Mouse (Mus musculus): Measurements from ENCODE around the gene St3gal5. TPM values are rescaled to one million over a fixed set of nuclear protein-coding genes. Genes with fewer than 3 reads are reported as not detected.

The St3gal5 gene
- polyA plus RNA-seq, 1 experiment: 27.7 TPM

GRCm38 (mm10) chr6:72102066-72102465 lies 4.7 kb downstream of the St3gal5 start:
- H3K36me3 ChIP-seq (ENCODE audit: control insufficient read depth, insufficient read depth, low read length): no peaks in the 10 kb centered on the region
- no peak overlapping the region for H3K4me3 ChIP-seq (ENCODE audit: control insufficient read depth, low read depth, low read length)
- TF ChIP-seq CTCF (IDR thresholded peaks at IDR 0.05; ENCODE audit: control insufficient read depth, insufficient read depth, insufficient replicate concordance, low read depth, low read length) (no peak), POLR2A (IDR thresholded peaks at IDR 0.05; ENCODE audit: control insufficient read depth, low read depth, low read length) (no peak)
- H3K27ac ChIP-seq (ENCODE audit: control insufficient read depth, insufficient read depth, low read depth, low read length): no peak overlapping the region
- peaks cover 8% of the 10 kb centered on the region for H3K4me1 ChIP-seq (ENCODE audit: control insufficient read depth, insufficient read depth, low read length)
- no peaks in the 10 kb centered on the region for H3K27me3 ChIP-seq (ENCODE audit: control insufficient read depth, insufficient read depth, low read length)

GRCm38 (mm10) chr6:72104534-72104933 lies 7.1 kb downstream of the St3gal5 start:
- H3K27ac ChIP-seq (ENCODE audit: control insufficient read depth, insufficient read depth, low read depth, low read length): no peak overlapping the region
- H3K27me3 ChIP-seq (ENCODE audit: control insufficient read depth, insufficient read depth, low read length): no peaks in the 10 kb centered on the region
- H3K4me3 ChIP-seq (ENCODE audit: control insufficient read depth, low read depth, low read length): no peak overlapping the region
- H3K36me3 ChIP-seq (ENCODE audit: control insufficient read depth, insufficient read depth, low read length): no peaks in the 10 kb centered on the region
- peaks cover 3% of the 10 kb centered on the region; the same call in 1 of the 2 replicates for H3K4me1 ChIP-seq (ENCODE audit: control insufficient read depth, insufficient read depth, low read length)
- TF ChIP-seq POLR2A (IDR thresholded peaks at IDR 0.05; ENCODE audit: control insufficient read depth, low read depth, low read length) (no peak), CTCF (IDR thresholded peaks at IDR 0.05; ENCODE audit: control insufficient read depth, insufficient read depth, insufficient replicate concordance, low read depth, low read length) (no peak)

- H3K27ac ChIP-seq (ENCODE audit: control insufficient read depth, insufficient read depth, low read depth, low read length): no peak overlapping the region
- H3K36me3 ChIP-seq (ENCODE audit: control insufficient read depth, insufficient read depth, low read length): no peaks in the 10 kb centered on the region
- H3K27me3 ChIP-seq (ENCODE audit: control insufficient read depth, insufficient read depth, low read length): no peaks in the 10 kb centered on the region
- TF ChIP-seq POLR2A (IDR thresholded peaks at IDR 0.05; ENCODE audit: control insufficient read depth, low read depth, low read length): no peak
- no peak for TF ChIP-seq CTCF (IDR thresholded peaks at IDR 0.05; ENCODE audit: control insufficient read depth, insufficient read depth, insufficient replicate concordance, low read depth, low read length)
- no peak overlapping the region for H3K4me3 ChIP-seq (ENCODE audit: control insufficient read depth, low read depth, low read length)
- H3K4me1 ChIP-seq (ENCODE audit: control insufficient read depth, insufficient read depth, low read length): peaks cover 3% of the 10 kb centered on the region; the same call in 1 of the 2 replicates
Observed at GRCm38 (mm10) chr6:72108941-72109892, 11.8 kb downstream of the St3gal5 start.

GRCm38 (mm10) chr6:72110577-72110976 lies 13.2 kb downstream of the St3gal5 start:
- TF ChIP-seq POLR2A (IDR thresholded peaks at IDR 0.05; ENCODE audit: control insufficient read depth, low read depth, low read length) (no peak), CTCF (IDR thresholded peaks at IDR 0.05; ENCODE audit: control insufficient read depth, insufficient read depth, insufficient replicate concordance, low read depth, low read length) (no peak)
- no peaks in the 10 kb centered on the region for H3K36me3 ChIP-seq (ENCODE audit: control insufficient read depth, insufficient read depth, low read length)
- no peak overlapping the region for H3K27ac ChIP-seq (ENCODE audit: control insufficient read depth, insufficient read depth, low read depth, low read length)
- H3K27me3 ChIP-seq (ENCODE audit: control insufficient read depth, insufficient read depth, low read length): no peaks in the 10 kb centered on the region
- peaks cover 3% of the 10 kb centered on the region; the same call in 1 of the 2 replicates for H3K4me1 ChIP-seq (ENCODE audit: control insufficient read depth, insufficient read depth, low read length)
- no peak overlapping the region for H3K4me3 ChIP-seq (ENCODE audit: control insufficient read depth, low read depth, low read length)

GRCm38 (mm10) chr6:72112575-72112974 lies 15.2 kb downstream of the St3gal5 start:
- H3K27me3 ChIP-seq (ENCODE audit: control insufficient read depth, insufficient read depth, low read length): no peaks in the 10 kb centered on the region
- H3K4me3 ChIP-seq (ENCODE audit: control insufficient read depth, low read depth, low read length): no peak overlapping the region
- H3K36me3 ChIP-seq (ENCODE audit: control insufficient read depth, insufficient read depth, low read length): no peaks in the 10 kb centered on the region
- peaks cover 3% of the 10 kb centered on the region; the same call in 1 of the 2 replicates for H3K4me1 ChIP-seq (ENCODE audit: control insufficient read depth, insufficient read depth, low read length)
- TF ChIP-seq POLR2A (IDR thresholded peaks at IDR 0.05; ENCODE audit: control insufficient read depth, low read depth, low read length): no peak
- TF ChIP-seq CTCF (IDR thresholded peaks at IDR 0.05; ENCODE audit: control insufficient read depth, insufficient read depth, insufficient replicate concordance, low read depth, low read length): no peak
- H3K27ac ChIP-seq (ENCODE audit: control insufficient read depth, insufficient read depth, low read depth, low read length): no peak overlapping the region

- Histone ChIP-seq H3K27ac (ENCODE audit: control insufficient read depth, insufficient read depth, low read depth, low read length) (no peak overlapping the region), H3K4me1 (ENCODE audit: control insufficient read depth, insufficient read depth, low read length) (peaks cover 3% of the 10 kb centered on the region; the same call in 1 of the 2 replicates), H3K27me3 (ENCODE audit: control insufficient read depth, insufficient read depth, low read length) (no peaks in the 10 kb centered on the region), H3K36me3 (ENCODE audit: control insufficient read depth, insufficient read depth, low read length) (no peaks in the 10 kb centered on the region), H3K4me3 (ENCODE audit: control insufficient read depth, low read depth, low read length) (no peak overlapping the region)
- no peak for TF ChIP-seq POLR2A (IDR thresholded peaks at IDR 0.05; ENCODE audit: control insufficient read depth, low read depth, low read length)
- no peak for TF ChIP-seq CTCF (IDR thresholded peaks at IDR 0.05; ENCODE audit: control insufficient read depth, insufficient read depth, insufficient replicate concordance, low read depth, low read length)
Observed at GRCm38 (mm10) chr6:72113093-72113702, 15.8 kb downstream of the St3gal5 start.

GRCm38 (mm10) chr6:72114902-72115301 lies 17.5 kb downstream of the St3gal5 start:
- no peaks in the 10 kb centered on the region for H3K27me3 ChIP-seq (ENCODE audit: control insufficient read depth, insufficient read depth, low read length)
- no peaks in the 10 kb centered on the region for H3K36me3 ChIP-seq (ENCODE audit: control insufficient read depth, insufficient read depth, low read length)

More at GRCm38 (mm10) chr6:72114902-72115301, 17.5 kb downstream of the St3gal5 start:
- no peaks in the 10 kb centered on the region for H3K4me1 ChIP-seq (ENCODE audit: control insufficient read depth, insufficient read depth, low read length)
- H3K27ac ChIP-seq (ENCODE audit: control insufficient read depth, insufficient read depth, low read depth, low read length): no peak overlapping the region
- TF ChIP-seq POLR2A (IDR thresholded peaks at IDR 0.05; ENCODE audit: control insufficient read depth, low read depth, low read length) (no peak), CTCF (IDR thresholded peaks at IDR 0.05; ENCODE audit: control insufficient read depth, insufficient read depth, insufficient replicate concordance, low read depth, low read length) (no peak)
- H3K4me3 ChIP-seq (ENCODE audit: control insufficient read depth, low read depth, low read length): no peak overlapping the region
